Mouse (Mus musculus) MEL (cell line): ENCODE data around the gene Sox3. TPM values are rescaled to one million over a fixed set of nuclear protein-coding genes. Genes with fewer than 3 reads are reported as not detected.

Experiments used
- DNase-seq: peaks from one replicate; pipeline ENCODE4 v3.0.0; 2011; ENCODE audit warnings: low read depth, low spot score
- H3K27ac ChIP-seq: 2 replicates; pipeline ENCODE4 v1.5.1; 2012; ENCODE audit warnings: low read depth, mild to moderate bottlenecking, control low read depth, low read length, moderate library complexity; ENCODE audit not compliant: control insufficient read depth
- H3K27me3 ChIP-seq, 2 experiments: fragments of 150-350 bp in 1 of 2; sonication (generic) in 1 of 2; 2 replicates each; pipeline ENCODE4 v1.6.1; 2012; ENCODE audit warnings: low read length in 2 of 2, mild to moderate bottlenecking in 2 of 2, improper control_type of control experiment in 1 of 2, moderate library complexity in 1 of 2; ENCODE audit not compliant: insufficient read depth in 2 of 2, control insufficient read depth in 1 of 2
- H3K36me3 ChIP-seq, 2 experiments: 2 replicates each; pipeline ENCODE4 v1.6.1; 2012 to 2014; ENCODE audit warnings: low read length in 2 of 2, improper control_type of control experiment in 1 of 2, inconsistent platforms in 1 of 2, mild to moderate bottlenecking in 1 of 2; ENCODE audit not compliant: insufficient read depth in 2 of 2, control insufficient read depth in 1 of 2
- H3K4me1 ChIP-seq, 2 experiments: fragments of 150-350 bp in 1 of 2; sonication (generic) in 1 of 2; 2 replicates each; pipeline ENCODE4 v1.6.1; 2012; ENCODE audit warnings: low read length in 2 of 2, improper control_type of control experiment in 1 of 2, mild to moderate bottlenecking in 1 of 2; ENCODE audit not compliant: insufficient read depth in 2 of 2, control insufficient read depth in 1 of 2
- H3K4me3 ChIP-seq, 2 experiments: fragments of 150-350 bp in 1 of 2; sonication (generic) in 1 of 2; 2 replicates each; pipeline ENCODE4 v1.5.1; 2012; ENCODE audit warnings: low read depth in 2 of 2, low read length in 2 of 2, mild to moderate bottlenecking in 2 of 2, moderate library complexity in 2 of 2, control low read depth in 1 of 2, improper control_type of control experiment in 1 of 2; ENCODE audit not compliant: control insufficient read depth in 1 of 2, insufficient read depth in 1 of 2
- H3K79me2 ChIP-seq: 2 replicates; pipeline ENCODE4 v1.6.1; 2012; ENCODE audit warnings: mild to moderate bottlenecking, low read length, moderate library complexity; ENCODE audit not compliant: control insufficient read depth, poor library complexity, insufficient read depth
- H3K9ac ChIP-seq: 2 replicates; pipeline ENCODE4 v1.6.1; 2012; ENCODE audit warnings: low read depth, mild to moderate bottlenecking, control low read depth, low read length, moderate library complexity; ENCODE audit not compliant: control insufficient read depth, poor library complexity, severe bottlenecking
- H3K9me3 ChIP-seq: fragments of 150-350 bp; sonication (generic); replicated peaks from 2 replicates; pipeline ENCODE4 v1.6.1; 2012; ENCODE audit warnings: mild to moderate bottlenecking, low read length, improper control_type of control experiment, moderate library complexity; ENCODE audit not compliant: insufficient read depth
- BHLHE40 ChIP-seq: IDR thresholded peaks from 2 replicates; pipeline ENCODE4 v1.6.1; 2012; ENCODE audit warnings: low read depth, mild to moderate bottlenecking, inconsistent platforms, low read length, improper control_type of control experiment, borderline replicate concordance
- GABPA ChIP-seq: IDR thresholded peaks from 2 replicates; pipeline ENCODE4 v1.6.1; 2012; ENCODE audit warnings: low read depth, mild to moderate bottlenecking, inconsistent platforms, low read length, improper control_type of control experiment, moderate library complexity
- GATA1 ChIP-seq: IDR thresholded peaks from 2 replicates; pipeline ENCODE4 v1.6.1; 2011; ENCODE audit warnings: low read depth, low read length, improper control_type of control experiment
- MAZ ChIP-seq: IDR thresholded peaks from 2 replicates; pipeline ENCODE4 v1.6.1; 2012; ENCODE audit warnings: low read depth, mild to moderate bottlenecking, inconsistent platforms, low read length, improper control_type of control experiment
- MYB ChIP-seq: IDR thresholded peaks from 2 replicates; pipeline ENCODE4 v1.6.1; 2011; ENCODE audit warnings: mild to moderate bottlenecking, low read depth, low read length, improper control_type of control experiment
- MYC ChIP-seq: IDR thresholded peaks from 2 replicates; pipeline ENCODE4 v1.6.1; 2011; ENCODE audit warnings: low read depth, mild to moderate bottlenecking, low read length, improper control_type of control experiment, moderate library complexity
- NRF1 ChIP-seq: IDR thresholded peaks from 2 replicates; pipeline ENCODE4 v1.6.1; 2014; ENCODE audit warnings: low read depth, mild to moderate bottlenecking, inconsistent platforms, low read length, improper control_type of control experiment, moderate library complexity; ENCODE audit not compliant: poor library complexity, insufficient read depth, severe bottlenecking
- POLR2AphosphoS2 ChIP-seq: IDR thresholded peaks from 2 replicates; pipeline ENCODE4 v1.6.1; 2011; ENCODE audit warnings: low read length, improper control_type of control experiment
- POLR2AphosphoS5 ChIP-seq: IDR thresholded peaks from 2 replicates; pipeline ENCODE4 v1.6.1; 2012; ENCODE audit warnings: low read depth, borderline replicate concordance, mild to moderate bottlenecking, inconsistent platforms, low read length, moderate library complexity, mixed read lengths
- USF1 ChIP-seq: IDR thresholded peaks from 2 replicates; pipeline ENCODE4 v1.6.1; 2014; ENCODE audit warnings: low read depth, mild to moderate bottlenecking, inconsistent platforms, low read length, improper control_type of control experiment, moderate library complexity
- USF2 ChIP-seq, 2 experiments: IDR thresholded peaks; 2 replicates each; pipeline ENCODE4 v1.6.1; 2011 to 2012; ENCODE audit warnings: improper control_type of control experiment in 2 of 2, low read length in 2 of 2, borderline replicate concordance in 1 of 2, inconsistent platforms in 1 of 2, low read depth in 1 of 2, mild to moderate bottlenecking in 1 of 2; ENCODE audit not compliant: insufficient read depth in 1 of 2
- ZKSCAN1 ChIP-seq: IDR thresholded peaks from 2 replicates; pipeline ENCODE4 v1.6.1; 2012; ENCODE audit warnings: low read depth, mild to moderate bottlenecking, inconsistent platforms, low read length, improper control_type of control experiment, moderate library complexity
- polyA plus RNA-seq, 2 experiments: library from polyadenylated mRNA; stranded (reverse) in 1 of 2; unstranded in 1 of 2; fragments of >175 nt in 1 of 2; fragments of >200 nt in 1 of 2; gene quantifications; 2 replicates each; pipeline versions ENCODE4 v1.2.1 to v1.2.4; 2012; ENCODE audit warnings: low replicate concordance in 2 of 2, low read depth in 1 of 2; ENCODE audit not compliant: insufficient read length in 2 of 2, insufficient read depth in 1 of 2, missing spikeins in 1 of 2
- total RNA-seq: library from RNA; depleted of rRNA; stranded (reverse); fragments of 300-350 nt; gene quantifications from 2 replicates; pipeline ENCODE4 v1.2.3, GENCODE M21; 2012

Gene Sox3
- total and polyA plus RNA-seq, 3 experiments, result not detected

DNA sequence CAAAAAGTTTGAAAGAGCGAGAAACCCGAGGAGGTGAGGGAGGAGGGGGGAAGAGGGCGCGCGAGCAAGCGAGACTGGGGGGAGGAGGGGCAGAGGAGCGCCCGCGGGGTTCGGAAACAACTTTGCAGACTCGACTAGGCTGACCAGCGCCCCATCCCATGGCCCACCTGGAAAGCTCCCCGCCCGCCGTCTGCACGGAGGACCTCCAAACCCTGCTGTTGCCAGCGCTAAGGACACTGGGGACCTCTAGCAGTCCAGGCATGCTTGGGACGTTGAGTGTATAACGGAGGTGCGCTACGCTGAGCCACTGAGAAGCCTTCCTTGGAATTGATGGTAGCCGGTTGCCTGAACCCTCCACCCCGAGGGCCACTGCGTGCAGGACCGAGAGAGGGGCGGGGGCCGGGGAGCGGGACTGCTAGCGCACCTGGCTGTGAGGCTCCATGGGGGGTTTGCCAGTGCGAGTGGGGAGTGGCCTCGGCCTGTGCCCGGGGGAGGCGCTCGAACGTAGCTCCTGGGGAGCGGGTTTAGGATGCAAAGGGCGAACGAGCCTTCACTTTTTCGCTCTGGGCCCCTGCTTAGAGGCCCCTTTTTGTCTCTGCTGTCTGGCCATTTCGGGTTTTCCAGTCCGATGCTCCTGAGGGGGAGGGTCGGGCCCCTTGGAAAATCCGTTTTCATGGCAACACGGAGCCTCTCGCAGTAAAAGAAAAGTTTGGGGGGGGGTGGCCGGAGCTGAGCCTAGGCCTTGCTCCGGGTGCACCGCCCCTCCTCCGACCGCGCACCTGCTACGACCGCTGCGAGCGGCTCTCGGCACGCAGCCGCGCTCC, 702 bp upstream of the Sox3 start:
- no peak overlapping the region for H3K4me3 ChIP-seq
- H3K36me3 ChIP-seq, result no peaks in the 10 kb centered on the region
- no peaks in the 10 kb centered on the region for H3K4me1 ChIP-seq
- no peaks in the 10 kb centered on the region for H3K79me2 ChIP-seq
- TF ChIP-seq POLR2AphosphoS5, result no peak
- no peak for TF ChIP-seq NRF1
- TF ChIP-seq, all 39 proteins: peak for 0
- no peak overlapping the region for H3K9ac ChIP-seq
- DNase-seq, result no peak
- H3K27ac ChIP-seq, result no peak overlapping the region
- H3K27me3 ChIP-seq, result no peaks in the 10 kb centered on the region
- no peaks in the 10 kb centered on the region for H3K9me3 ChIP-seq

DNA sequence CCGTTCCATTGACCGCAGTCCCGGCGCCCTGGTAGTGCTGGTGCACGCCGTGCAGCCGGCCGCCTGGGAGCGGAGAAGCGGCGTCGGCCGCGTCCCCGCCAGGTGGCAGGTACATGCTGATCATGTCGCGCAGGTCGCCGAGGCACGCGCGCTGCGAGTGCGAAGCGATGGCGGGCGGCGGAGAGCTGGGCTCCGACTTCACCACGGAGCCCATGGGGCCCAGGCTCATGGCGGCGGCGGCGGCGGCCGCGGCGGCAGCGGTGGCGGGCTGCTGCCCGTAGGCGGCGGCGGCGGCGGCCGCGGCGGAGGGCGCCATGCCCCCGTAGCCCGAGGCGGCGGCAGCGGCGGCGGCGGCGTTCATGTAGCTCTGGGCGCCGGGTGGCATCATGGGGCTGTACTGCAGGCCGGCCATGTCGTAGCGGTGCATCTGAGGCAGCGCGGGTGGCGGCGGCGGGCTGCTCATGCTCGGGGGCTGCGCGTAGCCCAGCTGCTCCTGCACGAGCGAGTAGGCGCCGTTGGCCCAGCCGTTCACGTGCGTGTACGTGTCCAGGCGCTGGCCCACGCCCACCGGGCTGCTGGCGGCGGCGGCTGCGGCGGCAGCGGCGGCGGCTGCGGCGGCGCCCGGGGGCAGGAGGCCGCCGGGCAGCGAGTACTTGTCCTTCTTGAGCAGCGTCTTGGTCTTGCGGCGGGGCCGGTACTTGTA, 981 bp downstream of the Sox3 start:
- Histone ChIP-seq H3K27ac (no peak overlapping the region), H3K9me3 (no peaks in the 10 kb centered on the region), H3K79me2 (no peaks in the 10 kb centered on the region), H3K27me3 (no peaks in the 10 kb centered on the region), H3K9ac (no peak overlapping the region), H3K36me3 (no peaks in the 10 kb centered on the region), H3K4me3 (no peak overlapping the region), H3K4me1 (no peaks in the 10 kb centered on the region)
- no peak for DNase-seq
- no peak for TF ChIP-seq GABPA
- TF ChIP-seq POLR2AphosphoS5, result no peak
- no peak for TF ChIP-seq MYB
- no peak for TF ChIP-seq ZKSCAN1
- TF ChIP-seq MYC, result no peak
- no peak for TF ChIP-seq POLR2AphosphoS2
- TF ChIP-seq BHLHE40, result no peak
- TF ChIP-seq USF1, result no peak
- no peak for TF ChIP-seq MAZ
- no peak for TF ChIP-seq GATA1
- no peak for TF ChIP-seq USF2 (IDR thresholded peaks at IDR 0.05; ENCODE audit: borderline replicate concordance in 1 of 2, insufficient read depth in 1 of 2, low read depth in 1 of 2, low read length in 2 of 2)
